Mouse (Mus musculus) cortical plate, adult 2 months (tissue): ENCODE results near the gene Hoxd3.

ENCODE experiments used
- CTCF ChIP-seq: fragments of 200-500 bp; IDR thresholded peaks from 2 replicates; pipeline ENCODE4 v1.5.1; 2011; ENCODE audit warnings: mild to moderate bottlenecking, control low read depth, low read length; ENCODE audit not compliant: insufficient read depth; ENCODE audit errors: extremely low read depth
- POLR2A ChIP-seq: fragments of 200-500 bp; IDR thresholded peaks from 2 replicates; pipeline ENCODE4 v1.6.1; 2011; ENCODE audit warnings: mild to moderate bottlenecking, low read length, control low read depth; ENCODE audit not compliant: insufficient read depth; ENCODE audit errors: extremely low read depth

DNA sequence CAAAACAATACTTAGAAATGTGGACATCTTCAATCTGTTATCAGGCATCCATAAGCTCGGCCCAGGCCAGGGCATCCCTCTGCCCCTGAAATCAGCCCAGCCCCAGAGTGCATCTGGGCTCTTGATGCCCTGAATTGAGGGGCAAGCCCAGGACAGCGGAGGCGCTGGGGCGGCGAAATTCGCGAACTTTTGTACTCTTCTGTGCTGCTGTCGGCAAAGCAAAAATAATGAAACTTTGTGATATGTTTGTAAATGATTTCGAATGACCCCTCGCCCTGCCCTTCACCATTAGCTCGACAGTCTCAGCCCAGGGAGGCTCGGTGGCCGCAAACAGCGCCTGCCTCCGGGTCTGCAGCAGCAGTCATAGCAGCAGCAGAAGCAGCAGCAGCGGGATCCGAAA is 13.4 kb downstream of the Hoxd3 start:
- TF ChIP-seq CTCF = no peak
- no peak for TF ChIP-seq POLR2A
